Mouse (Mus musculus): Measurements from ENCODE around the gene Ndufb10.
"Not testable (repeated sequence)": the region's sequence is repeated elsewhere in the genome, so short reads cannot be mapped to it uniquely, and the experiment has no call there.

- not testable (repeated sequence) for TF ChIP-seq GATA1, TAL1 (IDR thresholded peaks at IDR 0.05; ENCODE audit: low read length)
These were observed 2.8 kb downstream of the Ndufb10 start for GRCm38 (mm10) chr17:24721383-24721955.
